Mouse (Mus musculus) G1E (cell line): ENCODE data around the gene Zswim1. TPM values are rescaled to one million over a fixed set of nuclear protein-coding genes. Genes with fewer than 3 reads are reported as not detected.

Source experiments
- ATAC-seq: 2 replicates; pipeline ENCODE4 v1.8.0; 2016; ENCODE audit warnings: mild to moderate bottlenecking; ENCODE audit not compliant: insufficient number of reproducible peaks, poor library complexity, low FRiP score, severe bottlenecking; ENCODE audit errors: extremely low read depth
- DNase-seq: peaks from one replicate; pipeline ENCODE4 v3.0.0; 2012; ENCODE audit warnings: low spot score
- H3K27me3 ChIP-seq: 2 replicates; pipeline ENCODE4 v1.6.1; 2012; ENCODE audit warnings: mild to moderate bottlenecking, low read length, inconsistent platforms; ENCODE audit not compliant: insufficient read depth
- H3K36me3 ChIP-seq: replicated peaks from 2 replicates; pipeline ENCODE3; 2012; ENCODE audit warnings: mild to moderate bottlenecking, inconsistent platforms
- H3K4me1 ChIP-seq: 2 replicates; pipeline ENCODE4 v1.6.1; 2012; ENCODE audit warnings: low read depth, low read length, inconsistent platforms, mixed read lengths; ENCODE audit not compliant: insufficient read depth
- H3K4me3 ChIP-seq: 2 replicates; pipeline ENCODE4 v1.5.1; 2012; ENCODE audit warnings: low read depth, mild to moderate bottlenecking, inconsistent platforms, low read length, moderate library complexity, mixed read lengths
- H3K9me3 ChIP-seq: replicated peaks from 2 replicates; pipeline ENCODE4 v1.6.1; 2012; ENCODE audit warnings: inconsistent platforms
- CTCF ChIP-seq: IDR thresholded peaks from 2 replicates; pipeline ENCODE4 v1.5.1; 2012; ENCODE audit warnings: low read depth, low read length, inconsistent platforms, mixed read lengths
- GATA1 ChIP-seq: IDR thresholded peaks from 2 replicates; pipeline ENCODE4 v1.6.1; 2012; ENCODE audit warnings: borderline replicate concordance, low read length, inconsistent platforms, mixed read lengths
- GATA2 ChIP-seq: IDR thresholded peaks from 2 replicates; pipeline ENCODE4 v1.6.1; 2012; ENCODE audit warnings: low read depth, low read length, inconsistent platforms, borderline replicate concordance
- POLR2AphosphoS5 ChIP-seq: IDR thresholded peaks from 2 replicates; pipeline ENCODE4 v1.6.1; 2012; ENCODE audit warnings: low read depth, low read length, inconsistent platforms; ENCODE audit not compliant: insufficient replicate concordance
- TAL1 ChIP-seq: conservative IDR thresholded peaks from 2 replicates; pipeline ENCODE4 v1.6.1; 2012; ENCODE audit warnings: low read depth, low read length, inconsistent platforms, mixed read lengths
- polyA plus RNA-seq: library from polyadenylated mRNA; stranded (reverse); fragments of >175 nt; gene quantifications from 2 replicates; pipeline ENCODE4 v1.2.3, GENCODE M21; 2012
- total RNA-seq, 2 experiments: library from RNA; stranded (forward) in 1 of 2; stranded (reverse) in 1 of 2; fragments of 200-1000 nt in 1 of 2; fragments of >200 nt in 1 of 2; fragmentation: Nextera tagmentation in 1 of 2; gene quantifications; 2 replicates each; pipeline ENCODE4 v1.2.3; 2014 to 2017

Gene Zswim1
- total and polyA plus RNA-seq, 3 experiments: 3.8 to 38.4 (median 19.0) TPM

GRCm38 (mm10) chr2:164832032-164832747, 9.7 kb downstream of the Zswim1 start:
- H3K4me1 ChIP-seq: peaks cover 26% of the 10 kb centered on the region
- H3K27me3 ChIP-seq: peaks cover 4% of the 10 kb centered on the region; the same call in 1 of the 2 replicates
- peaks cover 42% of the 10 kb centered on the region for H3K36me3 ChIP-seq
- ATAC-seq: no peak
- TF ChIP-seq POLR2AphosphoS5: no peak
- no peak for TF ChIP-seq GATA1
- TF ChIP-seq GATA2: no peak
- TF ChIP-seq TAL1: no peak
- TF ChIP-seq CTCF: no peak
- no peaks in the 10 kb centered on the region for H3K9me3 ChIP-seq
- DNase-seq: no peak
- H3K4me3 ChIP-seq: no peak overlapping the region

GRCm38 (mm10) chr2:164832748-164833301, 10.3 kb downstream of the Zswim1 start, which contains the start of gene Ctsa:
TSS of gene Ctsa (plus strand) at chr2:164832873.
- H3K27me3 ChIP-seq: peaks cover 4% of the 10 kb centered on the region; the same call in 1 of the 2 replicates
- TF ChIP-seq TAL1 (no peak), GATA1 (no peak), GATA2 (no peak), POLR2AphosphoS5 (no peak), CTCF (no peak)
- no peak for ATAC-seq
- H3K36me3 ChIP-seq: peaks cover 41% of the 10 kb centered on the region
- peak within 1 kb of the TSS; percentile 80 for H3K4me3 ChIP-seq
- no peaks in the 10 kb centered on the region for H3K9me3 ChIP-seq
- DNase-seq: no peak
- peaks cover 26% of the 10 kb centered on the region for H3K4me1 ChIP-seq

GRCm38 (mm10) chr2:164833314-164833959, 11.0 kb downstream of the Zswim1 start, which contains the start of gene Neurl2:
TSS of gene Neurl2 (minus strand) at chr2:164833456.
- DNase-seq: peak; percentile 31
- no peaks in the 10 kb centered on the region for H3K9me3 ChIP-seq
- TF ChIP-seq TAL1: no peak
- TF ChIP-seq POLR2AphosphoS5: no peak
- H3K4me1 ChIP-seq: peaks cover 26% of the 10 kb centered on the region
- peaks cover 41% of the 10 kb centered on the region for H3K36me3 ChIP-seq
- peak within 1 kb of the TSS; percentile 80 for H3K4me3 ChIP-seq
- ATAC-seq: peak; percentile 31
- peaks cover 4% of the 10 kb centered on the region; the same call in 1 of the 2 replicates for H3K27me3 ChIP-seq

GRCm38 (mm10) chr2:164834531-164834930, 12.0 kb downstream of the Zswim1 start:
- peak; percentile 24 for DNase-seq
- peak overlapping the region; percentile 80 for H3K4me3 ChIP-seq
- ATAC-seq: 0 out of 2 replicates have a peak, but pooled peaks have one; percentile 35

GRCm38 (mm10) chr2:164835164-164835563, 12.7 kb downstream of the Zswim1 start:
- ATAC-seq (no peak), DNase-seq (no peak)
- no peaks in the 10 kb centered on the region for H3K9me3 ChIP-seq
- no peak overlapping the region; the same call in 1 of the 2 replicates for H3K4me3 ChIP-seq
- H3K36me3 ChIP-seq: peaks cover 51% of the 10 kb centered on the region
- peaks cover 7% of the 10 kb centered on the region; the same call in 1 of the 2 replicates for H3K27me3 ChIP-seq
- H3K4me1 ChIP-seq: peaks cover 26% of the 10 kb centered on the region
- TF ChIP-seq CTCF: no peak
- TF ChIP-seq GATA1: no peak
- no peak for TF ChIP-seq TAL1
- no peak for TF ChIP-seq POLR2AphosphoS5
- TF ChIP-seq GATA2: no peak

More at GRCm38 (mm10) chr2:164834531-164834930, 12.0 kb downstream of the Zswim1 start:
- H3K9me3 ChIP-seq: no peaks in the 10 kb centered on the region
- TF ChIP-seq GATA2 (no peak), TAL1 (no peak), CTCF (no peak), POLR2AphosphoS5 (no peak), GATA1 (no peak)
- peaks cover 4% of the 10 kb centered on the region; the same call in 1 of the 2 replicates for H3K27me3 ChIP-seq
- H3K36me3 ChIP-seq: peaks cover 44% of the 10 kb centered on the region
- H3K4me1 ChIP-seq: peaks cover 26% of the 10 kb centered on the region

- H3K27me3 ChIP-seq: peaks cover 19% of the 10 kb centered on the region
- ATAC-seq (no peak), DNase-seq (no peak)
- TF ChIP-seq GATA2 (no peak), TAL1 (no peak), GATA1 (no peak), CTCF (no peak), POLR2AphosphoS5 (no peak)
- H3K4me3 ChIP-seq: no peak overlapping the region
- H3K36me3 ChIP-seq: no peaks in the 10 kb centered on the region
- no peaks in the 10 kb centered on the region for H3K4me1 ChIP-seq
- H3K9me3 ChIP-seq: no peaks in the 10 kb centered on the region
Observed at GRCm38 (mm10) chr2:164845782-164846181, 23.3 kb downstream of the Zswim1 start.
